Mouse (Mus musculus) megakaryocyte, embryonic 14.5 days (primary cell): ENCODE results near the gene Tns3. TPM values are rescaled to one million over a fixed set of nuclear protein-coding genes. Genes with fewer than 3 reads are reported as not detected.

Experiments
- H3K27me3 ChIP-seq: replicated peaks from 2 replicates; pipeline ENCODE3; 2012; ENCODE audit warnings: inconsistent platforms
- H3K36me3 ChIP-seq: replicated peaks from 2 replicates; pipeline ENCODE3; 2012; ENCODE audit warnings: low read length, inconsistent platforms, mixed read lengths
- H3K4me1 ChIP-seq: 2 replicates; pipeline ENCODE4 v1.6.1; 2012; ENCODE audit warnings: inconsistent platforms
- H3K4me3 ChIP-seq: replicated peaks from 2 replicates; pipeline ENCODE3; 2012; ENCODE audit warnings: moderate library complexity, mild to moderate bottlenecking, inconsistent platforms
- H3K9me3 ChIP-seq: 2 replicates; pipeline ENCODE4 v1.6.1; 2012; ENCODE audit warnings: inconsistent platforms
- FLI1 ChIP-seq: IDR thresholded peaks from 2 replicates; pipeline ENCODE4 v1.6.1; 2012; ENCODE audit warnings: low read length, inconsistent platforms, mixed read lengths
- GATA1 ChIP-seq: IDR thresholded peaks from 3 replicates; pipeline ENCODE4 v1.6.1; 2012; ENCODE audit warnings: mixed read lengths, low read length, inconsistent platforms, borderline replicate concordance
- polyA plus RNA-seq: library from polyadenylated mRNA; stranded (reverse); fragments of >175 nt; gene quantifications from 2 replicates; pipeline ENCODE4 v1.2.3, GENCODE M21; 2012; ENCODE audit warnings: low replicate concordance; ENCODE audit not compliant: insufficient read depth

Tns3 gene
- polyA plus RNA-seq, 1 experiment: 1.7 TPM

- H3K9me3 ChIP-seq: peaks cover 25% of the 10 kb centered on the region; the same call in 1 of the 2 replicates
- no peaks in the 10 kb centered on the region for H3K36me3 ChIP-seq
- no peak overlapping the region for H3K4me3 ChIP-seq
- no peaks in the 10 kb centered on the region for H3K27me3 ChIP-seq
- TF ChIP-seq GATA1: no peak
- TF ChIP-seq FLI1: no peak
- H3K4me1 ChIP-seq: peaks cover 6% of the 10 kb centered on the region
Observed at GRCm38 (mm10) chr11:8681356-8681755, 17.0 kb upstream of the Tns3 start.

GRCm38 (mm10) chr11:8680650-8681049, 16.3 kb upstream of the Tns3 start:
- Histone ChIP-seq H3K4me3 (no peak overlapping the region), H3K27me3 (no peaks in the 10 kb centered on the region), H3K4me1 (peaks cover 6% of the 10 kb centered on the region), H3K36me3 (no peaks in the 10 kb centered on the region), H3K9me3 (peaks cover 25% of the 10 kb centered on the region; the same call in 1 of the 2 replicates)
- TF ChIP-seq GATA1 (no peak), FLI1 (no peak)

- TF ChIP-seq GATA1 (no peak), FLI1 (no peak)
- no peaks in the 10 kb centered on the region for H3K27me3 ChIP-seq
- no peaks in the 10 kb centered on the region for H3K36me3 ChIP-seq
- H3K4me1 ChIP-seq: no peaks in the 10 kb centered on the region
- H3K9me3 ChIP-seq: peaks cover 25% of the 10 kb centered on the region; the same call in 1 of the 2 replicates
- H3K4me3 ChIP-seq: no peak overlapping the region
Observed at GRCm38 (mm10) chr11:8679221-8679620, 14.9 kb upstream of the Tns3 start.

- H3K27me3 ChIP-seq: no peaks in the 10 kb centered on the region
- peaks cover 25% of the 10 kb centered on the region; the same call in 1 of the 2 replicates for H3K9me3 ChIP-seq
- H3K36me3 ChIP-seq: no peaks in the 10 kb centered on the region
- H3K4me1 ChIP-seq: no peaks in the 10 kb centered on the region
- TF ChIP-seq FLI1 (no peak), GATA1 (no peak)
- peak overlapping the region; percentile 66 for H3K4me3 ChIP-seq
Observed at GRCm38 (mm10) chr11:8678260-8678995, 14.1 kb upstream of the Tns3 start.

- TF ChIP-seq GATA1 (no peak), FLI1 (no peak)
- Histone ChIP-seq H3K4me1 (no peaks in the 10 kb centered on the region), H3K27me3 (no peaks in the 10 kb centered on the region), H3K4me3 (no peak overlapping the region), H3K36me3 (no peaks in the 10 kb centered on the region), H3K9me3 (peaks cover 17% of the 10 kb centered on the region; the same call in 1 of the 2 replicates)
Observed at GRCm38 (mm10) chr11:8675701-8676474, 11.6 kb upstream of the Tns3 start.

- no peaks in the 10 kb centered on the region for H3K27me3 ChIP-seq
Observed at GRCm38 (mm10) chr11:8674549-8675149, 10.3 kb upstream of the Tns3 start.

GRCm38 (mm10) chr11:8671698-8672097, 7.4 kb upstream of the Tns3 start:
- Histone ChIP-seq H3K4me1 (no peaks in the 10 kb centered on the region), H3K36me3 (no peaks in the 10 kb centered on the region), H3K4me3 (no peak overlapping the region), H3K27me3 (peaks cover 3% of the 10 kb centered on the region), H3K9me3 (peaks cover 13% of the 10 kb centered on the region)
- TF ChIP-seq GATA1 (no peak), FLI1 (no peak)

More at GRCm38 (mm10) chr11:8674549-8675149, 10.3 kb upstream of the Tns3 start:
- no peak overlapping the region for H3K4me3 ChIP-seq
- TF ChIP-seq FLI1 (no peak), GATA1 (no peak)
- no peaks in the 10 kb centered on the region for H3K36me3 ChIP-seq
- H3K9me3 ChIP-seq: peaks cover 17% of the 10 kb centered on the region; the same call in 1 of the 2 replicates
- no peaks in the 10 kb centered on the region for H3K4me1 ChIP-seq

GRCm38 (mm10) chr11:8669138-8669537, 4.8 kb upstream of the Tns3 start:
- Histone ChIP-seq H3K27me3 (peaks cover 26% of the 10 kb centered on the region), H3K4me3 (no peak overlapping the region), H3K9me3 (peaks cover 20% of the 10 kb centered on the region), H3K4me1 (peaks cover 4% of the 10 kb centered on the region), H3K36me3 (no peaks in the 10 kb centered on the region)
- TF ChIP-seq FLI1: no peak
- no peak for TF ChIP-seq GATA1

GRCm38 (mm10) chr11:8664797-8665196, 462 bp upstream of the Tns3 start:
- TF ChIP-seq GATA1 (no peak), FLI1 (no peak)
- Histone ChIP-seq H3K27me3 (peaks cover 54% of the 10 kb centered on the region), H3K36me3 (no peaks in the 10 kb centered on the region)

More at GRCm38 (mm10) chr11:8664797-8665196, 462 bp upstream of the Tns3 start:
- no peak overlapping the region for H3K4me3 ChIP-seq
- peaks cover 20% of the 10 kb centered on the region for H3K9me3 ChIP-seq
- peaks cover 15% of the 10 kb centered on the region for H3K4me1 ChIP-seq
